Mouse (Mus musculus): ENCODE measurements around the gene Snx14.

DNA sequence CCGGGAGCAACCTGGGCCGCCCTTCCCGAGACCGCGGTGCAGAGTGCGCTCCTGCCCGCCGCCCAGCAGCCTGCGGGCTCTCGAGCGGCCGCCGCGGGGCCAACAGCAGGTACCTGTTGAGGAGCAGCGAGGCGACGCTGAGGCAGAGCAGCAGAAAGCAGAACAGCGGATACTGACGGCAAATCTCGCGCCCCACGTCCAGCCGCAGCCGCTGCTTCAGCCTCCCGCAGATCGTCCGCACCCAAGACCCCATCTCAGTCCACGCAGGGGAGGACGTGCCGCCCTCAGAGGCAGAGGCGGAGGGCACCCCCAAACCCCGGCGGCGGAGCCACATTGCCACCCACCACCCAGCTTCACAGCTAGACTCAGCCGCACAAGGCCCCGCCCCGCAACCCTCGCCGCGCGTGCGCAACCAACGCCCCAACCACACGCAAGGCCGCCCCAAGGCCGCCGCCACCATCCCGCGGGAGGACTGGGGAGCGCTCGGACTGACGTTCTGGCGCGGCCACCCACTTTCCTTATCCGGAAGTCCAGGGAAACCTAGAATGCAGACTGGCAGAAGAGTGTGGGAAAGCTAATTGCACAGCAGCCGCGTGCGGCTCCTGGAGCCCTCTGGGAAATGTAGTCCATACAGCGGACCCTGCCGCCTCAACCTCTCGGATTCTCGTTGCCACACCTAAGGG is at the start of gene Snx14:
- TF ChIP-seq POLR2A (IDR thresholded peaks at IDR 0.05; ENCODE audit: insufficient read depth, low read depth, low read length) (peak; percentile 78), EP300 (IDR thresholded peaks at IDR 0.05; ENCODE audit: insufficient read depth, low read depth, low read length) (peak; percentile 75)

All from heart, adult 2 months (tissue).